Mouse (Mus musculus): Measurements from ENCODE around the gene Klkb1. TPM values are rescaled to one million over a fixed set of nuclear protein-coding genes. Genes with fewer than 3 reads are reported as not detected.

Klkb1 gene
- total RNA-seq, 2 experiments from 2014 or later = not detected

DNA sequence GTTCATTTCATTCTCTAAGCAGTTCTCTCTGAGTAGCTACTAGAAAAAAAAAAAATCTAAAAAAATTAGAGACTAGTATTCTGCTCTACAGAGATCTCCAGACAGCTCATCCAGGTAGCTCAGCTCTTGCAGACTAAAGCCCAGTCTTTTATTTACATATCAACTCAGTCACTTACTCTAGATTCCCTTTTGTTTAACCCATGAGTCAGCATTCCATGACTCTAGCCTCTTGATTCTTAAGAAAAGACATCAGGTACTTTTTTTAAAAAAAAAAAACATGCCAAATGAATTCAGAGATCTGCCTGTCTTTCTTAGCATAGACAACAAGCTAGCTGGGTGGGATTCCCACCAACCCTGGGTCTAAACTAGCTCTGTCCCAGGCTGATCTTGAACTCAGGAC, 26.2 kb downstream of the Klkb1 start:
- no peak for DNase-seq

DNA sequence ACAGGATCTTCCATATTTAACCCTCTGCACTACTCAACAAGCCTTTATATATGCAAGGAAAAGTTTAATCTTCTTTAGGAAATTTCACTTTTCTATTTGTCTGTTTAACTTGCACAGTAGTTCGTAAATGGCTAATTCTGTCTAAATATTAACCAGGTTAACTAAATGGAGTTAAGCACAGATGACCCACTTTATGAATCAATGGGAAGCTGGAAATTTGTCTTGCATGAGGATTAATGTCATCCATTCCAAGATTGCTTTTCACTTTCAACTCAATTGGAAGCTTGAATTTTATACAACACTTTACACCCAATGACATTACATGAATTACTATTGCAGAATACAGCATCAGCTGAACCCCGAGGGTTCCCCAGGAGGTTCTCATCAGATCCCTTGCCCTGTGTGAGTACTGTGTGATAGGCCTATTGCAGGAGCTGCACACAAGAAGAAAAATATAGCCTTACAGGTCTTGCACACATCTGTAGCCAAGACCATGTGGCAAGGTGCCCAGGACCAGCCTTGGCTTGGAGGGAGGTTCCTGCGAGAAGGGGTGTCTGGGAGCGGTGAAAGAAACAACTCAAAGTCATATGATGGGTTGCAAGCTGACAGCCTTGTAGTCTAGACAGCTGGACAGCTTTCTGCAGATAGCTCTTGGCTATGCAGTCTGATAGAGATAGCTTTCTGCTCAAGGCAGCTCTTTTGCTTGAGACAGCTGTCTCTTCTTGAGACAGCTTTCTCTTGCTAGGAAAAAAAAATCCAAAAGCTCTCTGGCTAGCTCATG, 26.9 kb downstream of the Klkb1 start:
- peak; percentile 13 for DNase-seq

GRCm38 (mm10) chr8:45266993-45267392, 27.7 kb downstream of the Klkb1 start:
- no peak for DNase-seq

GRCm38 (mm10) chr8:45264918-45265317, 29.7 kb downstream of the Klkb1 start:
- DNase-seq = no peak

DNA sequence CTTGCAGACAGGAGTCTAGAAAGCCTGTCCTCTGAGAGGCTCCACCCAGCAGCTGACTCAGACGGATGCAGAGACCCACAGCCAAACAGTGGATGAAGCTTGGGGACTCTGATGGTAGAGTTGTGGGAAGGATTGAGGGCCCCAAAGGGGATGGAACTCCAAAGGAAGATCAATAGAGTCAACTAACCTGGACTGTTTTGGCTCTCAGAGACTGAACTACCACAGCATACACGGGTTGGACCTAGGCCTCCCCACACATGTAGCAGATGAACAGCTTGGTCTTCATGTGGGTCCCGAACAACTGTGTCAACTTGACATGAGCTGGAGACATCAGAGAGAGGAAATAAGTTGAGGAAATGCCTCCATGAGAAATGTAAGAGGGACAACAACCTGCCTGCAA, 31.8 kb downstream of the Klkb1 start:
- no peak for DNase-seq

- no peak for DNase-seq
Observed at GRCm38 (mm10) chr8:45261920-45262319, 32.7 kb downstream of the Klkb1 start, which contains the start of gene F11. Gene F11, minus strand, starts transcription at chr8:45262031.

- no peak for DNase-seq
Observed at GRCm38 (mm10) chr8:45258421-45258820, 36.2 kb downstream of the Klkb1 start.

DNA sequence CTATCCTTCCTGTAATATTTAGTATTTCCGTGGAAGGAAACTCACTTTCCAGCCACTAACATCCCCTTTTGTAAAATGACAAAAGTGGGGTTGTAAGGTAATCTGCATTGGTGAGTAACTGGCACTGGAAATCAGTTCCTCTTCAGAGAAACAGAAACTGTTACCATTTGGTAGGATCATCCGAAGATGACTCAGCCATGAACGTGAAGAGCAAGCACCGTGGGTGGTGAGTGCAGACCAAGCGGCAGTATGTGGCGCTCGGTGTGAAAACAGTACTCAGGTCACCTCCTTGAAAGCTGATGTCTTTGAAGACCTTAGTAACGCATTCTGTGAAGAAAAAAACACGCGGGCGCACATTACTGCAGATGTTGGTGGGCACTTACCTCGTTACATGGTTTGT, 39.6 kb downstream of the Klkb1 start:
- DNase-seq = no peak

GRCm38 (mm10) chr8:45254194-45254842, 40.3 kb downstream of the Klkb1 start:
- DNase-seq = no peak

DNA sequence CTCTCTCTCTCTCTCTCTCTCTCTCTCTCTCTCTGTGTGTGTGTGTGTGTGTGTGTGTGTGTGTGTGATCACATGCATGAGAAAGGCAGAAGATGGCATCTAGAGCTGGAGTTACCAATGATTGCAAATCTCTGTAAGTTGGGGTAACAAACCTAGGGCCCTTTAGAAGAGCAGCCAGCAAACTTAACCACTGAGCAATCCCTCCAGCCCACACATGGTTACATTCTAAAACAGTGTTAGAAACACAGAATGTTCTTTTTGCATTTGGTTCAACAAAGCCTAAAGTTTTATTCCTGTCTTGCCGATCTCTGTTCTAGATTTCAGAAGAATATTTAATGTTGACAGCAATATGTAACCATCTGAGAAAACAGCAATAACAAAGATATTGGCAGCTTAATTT, 41.1 kb downstream of the Klkb1 start:
- DNase-seq = no peak

DNA sequence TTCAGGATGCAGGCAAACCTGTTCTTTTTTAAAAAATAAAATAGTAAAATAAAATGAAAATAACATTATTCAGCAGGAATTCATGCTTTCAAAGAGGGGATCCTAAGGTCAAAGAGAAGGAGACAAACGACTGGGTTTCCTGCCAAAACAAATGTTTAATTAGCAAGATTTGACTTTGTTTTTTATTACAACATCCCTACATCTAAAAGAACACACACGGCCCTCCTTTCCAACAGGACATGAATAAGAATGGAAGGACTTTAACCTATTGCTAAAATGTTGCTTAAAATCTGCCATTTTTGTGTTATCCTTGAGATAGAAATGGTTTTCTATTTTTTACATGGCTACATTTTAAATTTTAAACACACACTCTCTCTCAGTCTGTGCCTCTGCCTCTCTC, 41.5 kb downstream of the Klkb1 start:
- DNase-seq = no peak

DNA sequence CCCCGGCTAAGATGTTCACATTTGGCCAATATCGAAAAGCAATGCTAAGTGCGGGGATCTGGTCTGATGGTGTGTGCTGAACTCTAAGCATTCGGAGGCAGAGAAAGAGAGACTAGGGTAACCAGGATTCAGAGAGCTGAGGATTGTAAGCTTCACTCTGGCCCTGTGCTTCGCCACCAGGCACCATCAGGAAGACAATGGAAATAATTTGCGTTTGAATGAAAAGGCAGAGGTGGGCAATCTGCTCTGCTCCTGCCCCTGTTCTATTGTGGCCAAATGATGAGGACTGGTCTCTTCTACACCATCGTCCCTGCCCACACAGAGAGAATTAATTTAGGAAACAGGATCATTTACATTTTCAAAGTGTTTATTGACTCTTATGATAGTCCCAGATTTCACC, 48.4 kb downstream of the Klkb1 start:
- DNase-seq = no peak

DNA sequence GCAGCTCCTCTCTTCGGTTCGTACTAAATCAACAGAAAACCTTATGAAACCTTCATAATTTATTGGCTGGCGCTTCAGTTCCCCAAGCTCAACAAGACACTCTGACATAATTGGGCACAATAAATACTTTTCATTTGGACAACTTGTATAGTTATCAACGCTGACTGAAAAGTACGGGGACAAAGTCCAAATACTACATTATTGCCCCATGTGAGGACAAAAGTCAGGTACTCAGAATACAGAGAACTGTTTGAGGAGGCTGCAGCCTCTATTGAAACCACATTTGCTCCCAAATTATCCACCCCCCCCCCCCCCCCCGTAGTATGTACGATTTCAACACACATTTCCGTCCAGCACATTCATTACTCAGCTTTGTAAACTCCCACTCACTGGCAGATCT, 55.3 kb downstream of the Klkb1 start:
- no peak for DNase-seq

DNA sequence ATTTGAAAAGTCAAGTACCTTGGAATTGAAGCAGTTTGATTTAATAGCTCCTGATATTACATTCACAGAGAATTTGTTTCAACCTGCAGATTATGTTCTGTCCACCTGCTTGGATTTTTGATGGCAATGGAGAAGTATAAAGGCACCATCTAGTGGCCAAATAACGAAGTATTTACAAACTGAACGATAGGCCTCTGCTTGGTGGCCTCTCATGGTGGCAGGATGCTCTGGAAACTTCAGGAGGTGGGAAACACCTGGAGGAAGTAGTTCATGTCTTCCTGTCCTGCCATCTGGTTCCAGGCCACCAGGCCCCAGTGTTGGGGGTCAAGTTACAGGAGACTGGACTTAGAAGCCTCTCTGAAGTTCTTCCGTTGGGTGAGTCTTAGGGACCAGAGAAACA, 56.4 kb downstream of the Klkb1 start:
- DNase-seq = no peak

DNA sequence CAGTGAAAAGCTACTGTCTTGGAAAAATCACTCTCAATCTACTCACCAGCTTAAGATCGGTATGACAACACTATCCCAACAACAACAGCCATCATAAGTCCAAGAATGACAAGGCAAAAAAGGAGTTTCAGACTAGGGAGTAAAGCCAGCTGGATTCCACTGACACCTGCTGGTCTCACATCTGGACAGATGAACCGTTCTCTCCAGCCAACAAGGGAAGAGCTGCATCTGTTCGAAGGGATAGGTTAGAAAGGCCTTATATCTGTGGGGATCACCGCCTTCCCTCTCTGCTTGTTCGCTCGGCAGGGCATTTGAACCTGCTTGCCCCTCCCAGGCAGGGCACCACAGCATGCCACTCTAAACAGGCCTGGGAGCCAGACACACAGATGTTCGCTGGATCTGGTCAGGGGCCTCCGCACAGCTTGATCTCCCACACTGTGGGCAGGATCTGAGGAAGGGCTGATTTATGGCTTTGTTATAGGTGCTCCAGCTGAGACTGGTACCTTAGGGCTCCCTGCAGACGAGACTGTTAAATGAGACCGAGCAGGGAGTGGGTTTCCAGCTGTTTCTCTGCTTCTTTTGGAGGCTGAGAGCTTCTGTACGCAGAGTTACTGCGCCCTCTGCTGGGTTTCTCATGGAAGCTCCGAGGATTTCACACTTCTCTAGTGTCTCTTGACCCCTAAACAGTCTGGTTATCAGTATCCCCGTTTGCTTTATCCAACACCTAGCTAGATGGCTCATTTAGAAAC, 58.3 kb downstream of the Klkb1 start:
- peak; percentile 49 for DNase-seq

DNA sequence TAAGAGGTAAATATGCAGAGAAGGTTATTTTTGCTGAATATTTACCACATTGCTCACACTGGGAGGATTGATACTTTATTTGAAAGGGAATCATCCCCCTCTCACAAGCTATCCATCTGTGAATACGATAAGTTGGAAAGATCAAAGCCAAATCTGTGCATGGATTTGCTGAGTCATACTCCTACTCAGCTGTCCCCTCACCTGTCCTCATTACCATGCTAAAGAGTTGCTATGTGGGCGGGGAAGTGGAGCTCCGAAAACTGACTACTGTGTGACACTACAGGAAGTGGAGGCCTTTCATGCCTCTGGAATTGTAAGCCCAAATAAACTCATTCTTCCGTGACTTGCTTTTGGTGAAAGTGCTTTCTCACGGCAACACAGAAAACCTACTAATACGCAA, 59.4 kb downstream of the Klkb1 start:
- no peak for DNase-seq

DNA sequence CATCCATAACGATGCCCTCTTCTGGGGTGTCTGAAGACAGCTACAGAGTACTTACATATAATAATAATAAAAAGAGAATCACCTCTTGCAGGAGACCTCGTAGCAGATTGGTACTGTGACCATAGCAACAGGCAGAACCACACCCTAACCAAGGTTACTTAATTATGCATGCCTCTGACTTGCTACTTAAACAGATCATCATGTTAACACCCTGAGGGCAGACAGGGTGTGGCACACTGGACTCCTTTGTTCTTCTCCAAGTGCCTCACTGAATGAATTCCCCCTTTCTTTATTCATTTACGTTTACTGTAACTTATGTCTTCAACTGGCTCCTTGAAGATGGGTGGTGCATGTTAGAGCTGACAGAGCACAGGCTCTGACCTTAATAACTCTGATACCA, 61.4 kb downstream of the Klkb1 start:
- no peak for DNase-seq

Other genes with a start within 250 kb of the Klkb1 start
- gene Mtnr1a, start 225.7 kb downstream of the Klkb1 start, total RNA-seq (2021) = not detected
- under 1 TPM in 1 of 2 experiments, not detected in 1; 0.11 TPM for gene F11, start 32.8 kb downstream of the Klkb1 start, total RNA-seq (2021)
- not detected for gene Gm45753, start 13.6 kb upstream of the Klkb1 start, total RNA-seq (2021)
- gene Cyp4v3, start 38.4 kb upstream of the Klkb1 start, total RNA-seq (2021) = 1 to 10 TPM; 1.4 to 1.5 TPM
- gene Fam149a, start 87.4 kb upstream of the Klkb1 start, total RNA-seq (2021) = 1 to 10 TPM; 5.2 to 6.5 TPM
- gene Tlr3, start 116.2 kb upstream of the Klkb1 start, total RNA-seq (2021) = 1 to 10 TPM; 3.8 TPM
- 10 to 100 TPM; 20.4 to 26.5 TPM for gene Sorbs2, start 212.9 kb upstream of the Klkb1 start, total RNA-seq (2021)

Data from gastrocnemius, postnatal 10 days (tissue).